Mouse (Mus musculus): Measurements from ENCODE around the gene Fnip2. TPM values are rescaled to one million over a fixed set of nuclear protein-coding genes. Genes with fewer than 3 reads are reported as not detected.
A peak's percentile ranks its signal among the peaks of the same experiment; 100 is the strongest.

Gene Fnip2
- polyA plus RNA-seq, 1 experiment from 2014 or later, result 2.0 TPM

GRCm38 (mm10) chr3:79572399-79572798, 4.8 kb upstream of the Fnip2 start:
- ATAC-seq (ENCODE audit: low read depth) (no peak), DNase-seq (ENCODE audit: low spot score) (no peak)
- Histone ChIP-seq H3K9ac (ENCODE audit: low read depth, low read length) (no peak overlapping the region), H3K9me3 (ENCODE audit: control insufficient read depth, low read length) (no peaks in the 10 kb centered on the region), H3K27ac (replicated peaks; ENCODE audit: low read depth, low read length) (no peak overlapping the region), H3K4me1 (ENCODE audit: control insufficient read depth, insufficient read depth, low read length) (no peaks in the 10 kb centered on the region), H3K4me3 (ENCODE audit: low read depth, low read length) (no peak overlapping the region), H3K27me3 (replicated peaks; ENCODE audit: control insufficient read depth, insufficient read depth, low read length) (no peaks in the 10 kb centered on the region), H3K36me3 (ENCODE audit: control insufficient read depth, insufficient read depth, low read length) (no peaks in the 10 kb centered on the region), H3K4me2 (ENCODE audit: low read depth, low read length) (no peak overlapping the region)
- 63% methylated on average over 3 of the region's 3 CpGs for WGBS

- Histone ChIP-seq H3K27me3 (replicated peaks; ENCODE audit: control insufficient read depth, insufficient read depth, low read length) (no peaks in the 10 kb centered on the region), H3K4me2 (ENCODE audit: low read depth, low read length) (no peak overlapping the region), H3K9ac (ENCODE audit: low read depth, low read length) (no peak overlapping the region), H3K9me3 (ENCODE audit: control insufficient read depth, low read length) (no peaks in the 10 kb centered on the region), H3K36me3 (ENCODE audit: control insufficient read depth, insufficient read depth, low read length) (no peaks in the 10 kb centered on the region), H3K4me1 (ENCODE audit: control insufficient read depth, insufficient read depth, low read length) (peaks cover 5% of the 10 kb centered on the region), H3K4me3 (ENCODE audit: low read depth, low read length) (no peak overlapping the region), H3K27ac (replicated peaks; ENCODE audit: low read depth, low read length) (no peak overlapping the region)
- 86% methylated on average over 3 of the region's 3 CpGs for WGBS
- DNase-seq (ENCODE audit: low spot score), result no peak
- ATAC-seq (ENCODE audit: low read depth), result no peak
Measured at GRCm38 (mm10) chr3:79569351-79569681, 1.7 kb upstream of the Fnip2 start.

GRCm38 (mm10) chr3:79568629-79569350, 1.2 kb upstream of the Fnip2 start:
- Histone ChIP-seq H3K9me3 (ENCODE audit: control insufficient read depth, low read length) (no peaks in the 10 kb centered on the region), H3K36me3 (ENCODE audit: control insufficient read depth, insufficient read depth, low read length) (no peaks in the 10 kb centered on the region), H3K4me1 (ENCODE audit: control insufficient read depth, insufficient read depth, low read length) (peaks cover 5% of the 10 kb centered on the region), H3K9ac (ENCODE audit: low read depth, low read length) (no peak overlapping the region), H3K27me3 (replicated peaks; ENCODE audit: control insufficient read depth, insufficient read depth, low read length) (no peaks in the 10 kb centered on the region), H3K4me2 (ENCODE audit: low read depth, low read length) (peak overlapping the region; percentile 90), H3K4me3 (ENCODE audit: low read depth, low read length) (no peak overlapping the region), H3K27ac (replicated peaks; ENCODE audit: low read depth, low read length) (peak overlapping the region; percentile 48; the same call in 1 of the 2 replicates)
- no peak for DNase-seq (ENCODE audit: low spot score)
- 87% methylated on average over 16 of the region's 16 CpGs for WGBS
- ATAC-seq (ENCODE audit: low read depth), result no peak

- ATAC-seq (ENCODE audit: low read depth), result no peak
Measured at GRCm38 (mm10) chr3:79566716-79567691, 592 bp downstream of the Fnip2 start.

GRCm38 (mm10) chr3:79564875-79565606, 2.6 kb downstream of the Fnip2 start:
- no peaks in the 10 kb centered on the region for H3K9me3 ChIP-seq (ENCODE audit: control insufficient read depth, low read length)
- no peak overlapping the region for H3K9ac ChIP-seq (ENCODE audit: low read depth, low read length)
- H3K27ac ChIP-seq (replicated peaks; ENCODE audit: low read depth, low read length), result no peak overlapping the region
- DNase-seq (ENCODE audit: low spot score) (no peak), ATAC-seq (ENCODE audit: low read depth) (no peak)
- no peak overlapping the region for H3K4me2 ChIP-seq (ENCODE audit: low read depth, low read length)
- H3K36me3 ChIP-seq (ENCODE audit: control insufficient read depth, insufficient read depth, low read length), result no peaks in the 10 kb centered on the region
- H3K4me1 ChIP-seq (ENCODE audit: control insufficient read depth, insufficient read depth, low read length), result peaks cover 5% of the 10 kb centered on the region
- WGBS, result 79% methylated on average over 10 of the region's 10 CpGs
- no peak overlapping the region for H3K4me3 ChIP-seq (ENCODE audit: low read depth, low read length)
- no peaks in the 10 kb centered on the region for H3K27me3 ChIP-seq (replicated peaks; ENCODE audit: control insufficient read depth, insufficient read depth, low read length)

More at GRCm38 (mm10) chr3:79566716-79567691, 592 bp downstream of the Fnip2 start:
- no peaks in the 10 kb centered on the region for H3K9me3 ChIP-seq (ENCODE audit: control insufficient read depth, low read length)
- no peaks in the 10 kb centered on the region for H3K36me3 ChIP-seq (ENCODE audit: control insufficient read depth, insufficient read depth, low read length)
- peak overlapping the region; percentile 90 for H3K4me2 ChIP-seq (ENCODE audit: low read depth, low read length)
- H3K4me3 ChIP-seq (ENCODE audit: low read depth, low read length), result peak overlapping the region; percentile 80
- 2% methylated on average over 34 of the region's 60 CpGs for WGBS
- DNase-seq (ENCODE audit: low spot score), result peak; percentile 34
- H3K27ac ChIP-seq (replicated peaks; ENCODE audit: low read depth, low read length), result peak overlapping the region; percentile 77
- peak overlapping the region; percentile 79 for H3K9ac ChIP-seq (ENCODE audit: low read depth, low read length)
- peaks cover 5% of the 10 kb centered on the region for H3K4me1 ChIP-seq (ENCODE audit: control insufficient read depth, insufficient read depth, low read length)
- no peaks in the 10 kb centered on the region for H3K27me3 ChIP-seq (replicated peaks; ENCODE audit: control insufficient read depth, insufficient read depth, low read length)

GRCm38 (mm10) chr3:79563511-79563910, 4.1 kb downstream of the Fnip2 start:
- 69% methylated on average over 2 of the region's 2 CpGs for WGBS
- H3K4me3 ChIP-seq (ENCODE audit: low read depth, low read length), result no peak overlapping the region
- H3K36me3 ChIP-seq (ENCODE audit: control insufficient read depth, insufficient read depth, low read length), result no peaks in the 10 kb centered on the region
- no peaks in the 10 kb centered on the region for H3K27me3 ChIP-seq (replicated peaks; ENCODE audit: control insufficient read depth, insufficient read depth, low read length)
- H3K4me2 ChIP-seq (ENCODE audit: low read depth, low read length), result no peak overlapping the region
- no peak overlapping the region for H3K9ac ChIP-seq (ENCODE audit: low read depth, low read length)
- peaks cover 8% of the 10 kb centered on the region for H3K4me1 ChIP-seq (ENCODE audit: control insufficient read depth, insufficient read depth, low read length)
- H3K9me3 ChIP-seq (ENCODE audit: control insufficient read depth, low read length), result no peaks in the 10 kb centered on the region
- DNase-seq (ENCODE audit: low spot score) (no peak), ATAC-seq (ENCODE audit: low read depth) (no peak)
- no peak overlapping the region for H3K27ac ChIP-seq (replicated peaks; ENCODE audit: low read depth, low read length)

- Histone ChIP-seq H3K4me2 (ENCODE audit: low read depth, low read length) (no peak overlapping the region), H3K4me1 (ENCODE audit: control insufficient read depth, insufficient read depth, low read length) (peaks cover 8% of the 10 kb centered on the region), H3K9me3 (ENCODE audit: control insufficient read depth, low read length) (no peaks in the 10 kb centered on the region), H3K36me3 (ENCODE audit: control insufficient read depth, insufficient read depth, low read length) (no peaks in the 10 kb centered on the region), H3K9ac (ENCODE audit: low read depth, low read length) (no peak overlapping the region), H3K27me3 (replicated peaks; ENCODE audit: control insufficient read depth, insufficient read depth, low read length) (no peaks in the 10 kb centered on the region), H3K27ac (replicated peaks; ENCODE audit: low read depth, low read length) (no peak overlapping the region), H3K4me3 (ENCODE audit: low read depth, low read length) (no peak overlapping the region)
- 89% methylated on average over 10 of the region's 10 CpGs for WGBS
- DNase-seq (ENCODE audit: low spot score), result no peak
- ATAC-seq (ENCODE audit: low read depth), result no peak
Measured at GRCm38 (mm10) chr3:79561784-79562715, 5.5 kb downstream of the Fnip2 start.

Data from embryonic facial prominence, embryonic 14.5 days (tissue).